Mouse (Mus musculus) ES-E14 (cell line): ENCODE results near the gene Ube2g1.
"Not testable (repeated sequence)": the region's sequence is repeated elsewhere in the genome, so short reads cannot be mapped to it uniquely, and the experiment has no call there.

Experiments used
- HCFC1 ChIP-seq: IDR thresholded peaks from 2 replicates; pipeline ENCODE4 v1.6.1; 2012; ENCODE audit warnings: low read length, inconsistent platforms, borderline replicate concordance; ENCODE audit not compliant: insufficient read depth
- ZNF384 ChIP-seq: IDR thresholded peaks from 2 replicates; pipeline ENCODE4 v1.6.1; 2012; ENCODE audit warnings: low read depth, low read length, inconsistent platforms

DNA sequence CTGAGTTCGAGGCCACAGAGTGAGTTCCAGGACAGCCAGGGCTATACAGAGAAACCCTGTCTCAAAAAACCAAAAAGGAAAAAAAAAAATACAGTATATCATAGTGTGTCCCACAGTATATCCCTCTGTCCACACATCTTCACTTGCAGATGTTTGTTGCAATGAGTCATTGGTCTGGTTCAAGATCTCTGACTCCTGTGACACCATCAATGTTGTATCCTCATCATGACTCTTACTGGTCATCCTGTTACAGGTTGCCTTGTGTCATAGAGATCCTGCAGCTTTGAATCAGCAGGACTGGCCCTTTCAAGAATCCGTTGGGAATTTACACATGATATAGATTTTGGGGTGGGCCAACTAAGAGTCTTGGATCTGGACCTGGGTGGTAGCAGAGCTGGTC is 98.0 kb downstream of the Ube2g1 start:
- not testable (repeated sequence) for TF ChIP-seq HCFC1, ZNF384
